Mouse (Mus musculus) stomach, postnatal 0 days (tissue): ENCODE data around the gene March7. TPM values are rescaled to one million over a fixed set of nuclear protein-coding genes. Genes with fewer than 3 reads are reported as not detected.

ENCODE experiments used
- ATAC-seq: fragments of 200-750 bp; cut with Nextera tagmentation; 2 replicates; pipeline ENCODE4 v1.8.0; 2017; ENCODE audit not compliant: low FRiP score, low TSS enrichment
- DNase-seq: peaks from one replicate; pipeline ENCODE4 v3.0.0-alpha.2; 2016; ENCODE audit warnings: low spot score
- H3K27ac ChIP-seq: fragments of 300-500 bp; sonication (generic); replicated peaks from 2 replicates; pipeline ENCODE4 v1.5.1; 2014; ENCODE audit warnings: mild to moderate bottlenecking, control low read depth
- H3K27me3 ChIP-seq: fragments of 300-500 bp; sonication (generic); 2 replicates; pipeline ENCODE4 v1.6.1; 2014; ENCODE audit warnings: low read length; ENCODE audit not compliant: control insufficient read depth, insufficient read depth
- H3K36me3 ChIP-seq: fragments of 300-500 bp; sonication (generic); 2 replicates; pipeline ENCODE4 v1.6.1; 2014; ENCODE audit warnings: low read length, mixed read lengths; ENCODE audit not compliant: control insufficient read depth, insufficient read depth
- H3K4me1 ChIP-seq: fragments of 300-500 bp; sonication (generic); replicated peaks from 2 replicates; pipeline ENCODE4 v1.6.1; 2014; ENCODE audit warnings: antibody characterized with exemption; ENCODE audit not compliant: control insufficient read depth, insufficient read depth
- H3K4me2 ChIP-seq: fragments of 300-500 bp; sonication (generic); replicated peaks from 2 replicates; pipeline ENCODE4 v1.6.1; 2014; ENCODE audit warnings: low read depth, mild to moderate bottlenecking, control low read depth, moderate library complexity
- H3K4me3 ChIP-seq: fragments of 300-500 bp; sonication (generic); 2 replicates; pipeline ENCODE4 v1.5.1; 2014; ENCODE audit warnings: low read depth, low read length, control low read depth
- H3K9ac ChIP-seq: fragments of 300-500 bp; sonication (generic); 2 replicates; pipeline ENCODE4 v1.6.1; 2014; ENCODE audit warnings: mild to moderate bottlenecking, low read length, control low read depth, mixed read lengths
- H3K9me3 ChIP-seq: fragments of 300-500 bp; sonication (generic); 2 replicates; pipeline ENCODE4 v1.6.1; 2016; ENCODE audit warnings: low read length; ENCODE audit not compliant: control insufficient read depth
- CTCF ChIP-seq: IDR thresholded peaks from 2 replicates; pipeline ENCODE4 v1.5.1; 2016; ENCODE audit warnings: antibody characterized with exemption, low read depth, mild to moderate bottlenecking, moderate library complexity
- EP300 ChIP-seq: optimal IDR thresholded peaks from 2 replicates; pipeline ENCODE3; 2016; ENCODE audit warnings: antibody characterized with exemption
- WGBS: fragments of 180-500 bp; shearing (Covaris S2); extraction: QIAGEN DNeasy Blood & Tissue Kit; methylation state at CpG from one replicate; pipeline ENCODE4 v1.1.7; 2014; 5-methylcytosine and 5-hydroxymethylcytosine counted together
- polyA plus RNA-seq: library from polyadenylated mRNA; unstranded; fragments of >200 nt; fragmentation: Nextera tagmentation; extraction: Ambion mirVana; gene quantifications from 2 replicates; pipeline ENCODE4 v1.2.1, GENCODE M21; 2015

Gene March7
- polyA plus RNA-seq, 1 experiment from 2014 or later = 48.8 TPM

- Histone ChIP-seq H3K4me2 (no peak overlapping the region), H3K27me3 (no peaks in the 10 kb centered on the region), H3K4me3 (no peak overlapping the region), H3K9me3 (no peaks in the 10 kb centered on the region), H3K9ac (no peak overlapping the region), H3K36me3 (no peaks in the 10 kb centered on the region), H3K4me1 (no peaks in the 10 kb centered on the region), H3K27ac (no peak overlapping the region)
- TF ChIP-seq EP300 (no peak), CTCF (peak; percentile 45)
- no peak for ATAC-seq
- no peak for DNase-seq
- 40% methylated on average over 2 of the region's 2 CpGs for WGBS
Observed at GRCm38 (mm10) chr2:60181696-60182095, 28.0 kb upstream of the March7 start.

GRCm38 (mm10) chr2:60196841-60197240 is 12.8 kb upstream of the March7 start:
- Histone ChIP-seq H3K4me1 (no peaks in the 10 kb centered on the region), H3K9ac (no peak overlapping the region), H3K4me2 (no peak overlapping the region), H3K9me3 (no peaks in the 10 kb centered on the region), H3K36me3 (no peaks in the 10 kb centered on the region), H3K4me3 (no peak overlapping the region), H3K27me3 (no peaks in the 10 kb centered on the region), H3K27ac (no peak overlapping the region)
- WGBS = 69% methylated on average over 1 of the region's 1 CpGs
- no peak for TF ChIP-seq CTCF
- TF ChIP-seq EP300 = no peak
- DNase-seq (no peak), ATAC-seq (no peak)

GRCm38 (mm10) chr2:60200051-60200562 is 9.6 kb upstream of the March7 start:
- no peak for DNase-seq
- H3K27ac ChIP-seq = no peak overlapping the region
- H3K36me3 ChIP-seq = no peaks in the 10 kb centered on the region; the same call in 1 of the 2 replicates
- no peaks in the 10 kb centered on the region for H3K4me1 ChIP-seq
- no peak for ATAC-seq
- TF ChIP-seq CTCF = no peak
- no peak for TF ChIP-seq EP300
- H3K9me3 ChIP-seq = no peaks in the 10 kb centered on the region
- H3K4me3 ChIP-seq = no peak overlapping the region
- 96% methylated on average over 5 of the region's 5 CpGs for WGBS
- H3K9ac ChIP-seq = no peak overlapping the region
- no peak overlapping the region for H3K4me2 ChIP-seq
- no peaks in the 10 kb centered on the region for H3K27me3 ChIP-seq

GRCm38 (mm10) chr2:60200667-60201066 is 9.0 kb upstream of the March7 start:
- Histone ChIP-seq H3K4me3 (no peak overlapping the region), H3K27ac (no peak overlapping the region), H3K9me3 (no peaks in the 10 kb centered on the region), H3K9ac (no peak overlapping the region), H3K27me3 (no peaks in the 10 kb centered on the region), H3K4me1 (no peaks in the 10 kb centered on the region), H3K36me3 (no peaks in the 10 kb centered on the region; the same call in 1 of the 2 replicates), H3K4me2 (no peak overlapping the region)
- peak; percentile 73 for DNase-seq
- TF ChIP-seq EP300 (no peak), CTCF (peak; percentile 80)
- 55% methylated on average over 8 of the region's 8 CpGs for WGBS
- ATAC-seq = 0 out of 2 replicates have a peak, but pooled peaks have one; percentile 47

GRCm38 (mm10) chr2:60202900-60203530 is 6.7 kb upstream of the March7 start:
- H3K27me3 ChIP-seq = no peaks in the 10 kb centered on the region
- H3K4me2 ChIP-seq = no peak overlapping the region
- no peak overlapping the region for H3K9ac ChIP-seq
- no peak overlapping the region for H3K27ac ChIP-seq
- no peak overlapping the region for H3K4me3 ChIP-seq
- no peaks in the 10 kb centered on the region; the same call in 1 of the 2 replicates for H3K36me3 ChIP-seq
- no peak for TF ChIP-seq CTCF
- TF ChIP-seq EP300 = no peak
- no peaks in the 10 kb centered on the region for H3K9me3 ChIP-seq
- WGBS = 86% methylated on average over 8 of the region's 8 CpGs
- no peaks in the 10 kb centered on the region for H3K4me1 ChIP-seq
- DNase-seq = no peak
- ATAC-seq = no peak

- no peak for ATAC-seq
- no peaks in the 10 kb centered on the region for H3K4me1 ChIP-seq
- H3K27ac ChIP-seq = no peak overlapping the region
- H3K9ac ChIP-seq = no peak overlapping the region
- no peaks in the 10 kb centered on the region for H3K27me3 ChIP-seq
- TF ChIP-seq EP300 (no peak), CTCF (no peak)
- 90% methylated on average over 4 of the region's 4 CpGs for WGBS
- DNase-seq = no peak
- H3K36me3 ChIP-seq = no peaks in the 10 kb centered on the region; the same call in 1 of the 2 replicates
- H3K4me3 ChIP-seq = no peak overlapping the region
- no peaks in the 10 kb centered on the region for H3K9me3 ChIP-seq
- no peak overlapping the region for H3K4me2 ChIP-seq
Observed at GRCm38 (mm10) chr2:60203733-60204132, 6.0 kb upstream of the March7 start.
